Comparison of ENCODE assay signal across 8 mouse cellular contexts in the genomic region with DNA sequence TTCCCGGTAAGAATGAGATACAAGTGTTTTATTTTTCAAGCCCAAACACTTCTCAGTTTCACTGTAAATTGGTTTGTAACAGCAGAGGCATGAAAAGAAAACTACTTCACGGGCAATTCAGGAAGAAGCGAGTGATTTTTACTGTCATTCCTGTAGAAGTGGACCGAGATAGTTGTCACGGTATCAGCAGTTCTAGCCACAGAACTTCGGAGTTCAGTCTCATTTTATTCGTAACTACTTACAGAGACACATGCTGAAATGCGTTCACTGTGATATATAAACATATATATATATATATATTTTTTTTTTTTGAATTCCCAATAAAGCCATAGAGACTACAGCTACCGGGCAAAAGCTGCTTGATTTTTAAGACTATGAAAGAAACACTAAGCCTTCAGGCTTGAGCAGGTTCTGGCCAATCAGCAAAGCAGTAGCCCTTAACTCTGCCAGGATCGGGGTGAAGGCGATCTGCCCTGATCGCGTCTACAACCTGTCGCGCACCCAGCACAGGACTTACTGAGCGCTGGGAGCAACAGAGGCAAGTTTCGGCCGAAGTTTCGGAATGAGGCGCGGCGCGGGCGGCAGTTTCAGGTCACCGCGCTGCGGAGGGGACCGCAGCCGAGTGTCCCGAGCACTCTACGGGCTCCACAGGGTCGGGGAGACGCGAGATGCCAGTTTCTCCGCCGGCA. TPM values are rescaled to one million over a fixed set of nuclear protein-coding genes. Genes with fewer than 3 reads are reported as not detected.
DNase-seq lines count a peak whose midpoint lies in the region; ATAC-seq and TF ChIP-seq lines count a peak whose summit lies in the region.

No protein-coding gene starts in this region.

- H3K27ac ChIP-seq in MEL (ENCODE audit: control insufficient read depth, low read depth, low read length): peak overlapping the region; percentile 70
- H3K27ac ChIP-seq in limb, embryonic 14.5 days (replicated peaks; ENCODE audit: low read depth, low read length): peak overlapping the region; percentile 94
- H3K27ac ChIP-seq in neural tube, embryonic 15.5 days (replicated peaks): peak overlapping the region; percentile 95

- H3K27me3 ChIP-seq in MEL (ENCODE audit: control insufficient read depth in 1 of 2, insufficient read depth in 2 of 2, low read length in 2 of 2): no peaks in the 10 kb centered on the region
- no peaks in the 10 kb centered on the region for H3K27me3 ChIP-seq in limb, embryonic 14.5 days (ENCODE audit: control insufficient read depth, insufficient read depth, low read length)
- peaks cover 5% of the 10 kb centered on the region; the same call in 1 of the 2 replicates for H3K27me3 ChIP-seq in neural tube, embryonic 15.5 days (replicated peaks)

- under 1% methylated on average over 36 of the region's 36 CpGs for WGBS in limb, embryonic 14.5 days
- under 1% methylated on average over 36 of the region's 36 CpGs for WGBS in neural tube, embryonic 15.5 days

- peaks cover 26% of the 10 kb centered on the region for H3K79me2 ChIP-seq in MEL (ENCODE audit: control insufficient read depth, insufficient read depth, low read length, poor library complexity)

- TF ChIP-seq CTCF in MEL (IDR thresholded peaks at IDR 0.05 in 2 of 3, conservative IDR thresholded peaks at IDR 0.05 in 1 of 3; ENCODE audit: control insufficient read depth in 1 of 3, insufficient read depth in 1 of 3, low read depth in 2 of 3, low read length in 3 of 3, poor library complexity in 1 of 3, severe bottlenecking in 1 of 3): no peak

- H3K36me3 ChIP-seq in MEL (ENCODE audit: control insufficient read depth in 1 of 2, insufficient read depth in 2 of 2, low read length in 2 of 2): peaks cover 0 to 24% of the 10 kb centered on the region in 2 experiments; a peak in 2 of 4 replicates
- H3K36me3 ChIP-seq in limb, embryonic 14.5 days (ENCODE audit: control insufficient read depth, insufficient read depth, low read length): no peaks in the 10 kb centered on the region
- H3K36me3 ChIP-seq in neural tube, embryonic 15.5 days: no peaks in the 10 kb centered on the region

- H3K9me3 ChIP-seq in MEL (replicated peaks; ENCODE audit: insufficient read depth, low read length): no peaks in the 10 kb centered on the region
- H3K9me3 ChIP-seq in limb, embryonic 14.5 days (ENCODE audit: control insufficient read depth, low read length): no peaks in the 10 kb centered on the region
- H3K9me3 ChIP-seq in neural tube, embryonic 15.5 days (replicated peaks): no peaks in the 10 kb centered on the region

- TF ChIP-seq RAD21 in MEL (IDR thresholded peaks at IDR 0.05; ENCODE audit: low read depth, low read length): no peak

- TF ChIP-seq POLR2A in MEL (IDR thresholded peaks at IDR 0.05; ENCODE audit: control insufficient read depth in 1 of 2, insufficient read depth in 1 of 2, low read depth in 1 of 2, low read length in 2 of 2, poor library complexity in 1 of 2): no peak
- no peak for TF ChIP-seq POLR2A in limb, embryonic 14.5 days (IDR thresholded peaks at IDR 0.05; ENCODE audit: borderline replicate concordance, extremely low read depth, insufficient read depth, insufficient read length)

- H3K4me3 ChIP-seq in MEL (ENCODE audit: control insufficient read depth in 1 of 2, insufficient read depth in 1 of 2, low read depth in 2 of 2, low read length in 2 of 2): peak overlapping the region; percentile 97 to 98
- H3K4me3 ChIP-seq in limb, embryonic 14.5 days (replicated peaks; ENCODE audit: low read length): peak overlapping the region; percentile 93
- peak overlapping the region; percentile 94 for H3K4me3 ChIP-seq in neural tube, embryonic 15.5 days (replicated peaks)

- peak overlapping the region; percentile 60 for H3K4me2 ChIP-seq in limb, embryonic 14.5 days (replicated peaks; ENCODE audit: low read depth, low read length, severe bottlenecking)
- peak overlapping the region; percentile 80 for H3K4me2 ChIP-seq in neural tube, embryonic 15.5 days

- H3K9ac ChIP-seq in MEL (ENCODE audit: control insufficient read depth, low read depth, low read length, poor library complexity, severe bottlenecking): peak overlapping the region; percentile 99
- peak overlapping the region; percentile 94 for H3K9ac ChIP-seq in limb, embryonic 14.5 days (ENCODE audit: low read depth, low read length, severe bottlenecking)
- peak overlapping the region; percentile 90 for H3K9ac ChIP-seq in neural tube, embryonic 15.5 days (replicated peaks)

- peak; percentile 67 for DNase-seq in kidney, adult 9 months
- no peak for DNase-seq in kidney, postnatal 14 days
- peak; percentile 82 for DNase-seq in MEL (ENCODE audit: low read depth, low spot score)
- DNase-seq in limb, embryonic 14.5 days (ENCODE audit: low spot score): peak; percentile 43
- no peak for DNase-seq in adrenal gland, postnatal 36 days
- no peak for DNase-seq in spleen, adult 18-20 months

- peaks cover 5 to 12% of the 10 kb centered on the region in 2 experiments for H3K4me1 ChIP-seq in MEL (ENCODE audit: control insufficient read depth in 1 of 2, insufficient read depth in 2 of 2, low read length in 2 of 2)
- peaks cover 7% of the 10 kb centered on the region for H3K4me1 ChIP-seq in limb, embryonic 14.5 days (ENCODE audit: control insufficient read depth, insufficient read depth, low read length)
- peaks cover 22% of the 10 kb centered on the region for H3K4me1 ChIP-seq in neural tube, embryonic 15.5 days

- no peak for TF ChIP-seq EP300 in MEL (IDR thresholded peaks at IDR 0.05; ENCODE audit: low read depth in 1 of 2, low read length in 2 of 2)

- peak; percentile 59 for ATAC-seq in erythroblast, adult 5-6 weeks (replicated peaks; ENCODE audit: low FRiP score, poor library complexity, severe bottlenecking)
- peak; percentile 73 for ATAC-seq in limb, embryonic 14.5 days (ENCODE audit: low FRiP score, low read depth)
- ATAC-seq in neural tube, embryonic 15.5 days (ENCODE audit: low FRiP score): peak; percentile 73

TF ChIP-seq in MEL, 35 proteins besides CTCF, POLR2A, EP300 and RAD21:
- 0 out of 2 replicates have a peak, but pooled peaks have one; percentile 14 for TF ChIP-seq TBP (IDR thresholded peaks at IDR 0.05; ENCODE audit: low read depth, low read length)
- TF ChIP-seq KAT2A (conservative IDR thresholded peaks at IDR 0.05; ENCODE audit: low read depth, low read length): no peak
- TF ChIP-seq SMC3 (IDR thresholded peaks at IDR 0.05; ENCODE audit: low read depth, low read length): no peak
- TF ChIP-seq GABPA (IDR thresholded peaks at IDR 0.05; ENCODE audit: low read depth, low read length): no peak

RNA-seq across cellular contexts. Expression of gene Snx13, which starts 0.5 kb away (rescaled TPM):
- total RNA-seq in MEL (2012; rRNA removed): 5.3 and 6.2 TPM in 2 replicates
- polyA plus RNA-seq in MEL (2012; ENCODE audit: insufficient read depth in 1 of 2, insufficient read length in 2 of 2, low read depth in 1 of 2, low replicate concordance in 2 of 2, missing spikeins in 1 of 2): 1 to 10 TPM in 1 of 2 experiments, not detected in 1; 7.6 TPM
- 9.4 and 18.6 TPM in 2 replicates for total RNA-seq in erythroblast, adult 5-6 weeks (2015; ENCODE audit: low replicate concordance)
- 15.5 and 17.1 TPM in 2 replicates for total RNA-seq in erythroblast, adult 5-6 weeks (2017; ENCODE audit: low replicate concordance)
- 9.9 and 10.6 TPM in 2 replicates for polyA plus RNA-seq in limb, embryonic 14.5 days (2012; rRNA removed)
- 25.4 and 28.0 TPM in 2 replicates for polyA plus RNA-seq in limb, embryonic 14.5 days (2014; fragmentation: Nextera tagmentation; extraction: Ambion mirVana)
- 26.5 and 29.8 TPM in 2 replicates for polyA plus RNA-seq in neural tube, embryonic 15.5 days (2015; fragmentation: Nextera tagmentation; extraction: Ambion mirVana)
- 10 to 100 TPM; 37.1 to 48.9 TPM for total RNA-seq in adrenal gland, postnatal 36 days (2021)

Comparison
In these comparisons a context has a peak if more than half of its experiments do, and no peak if none do; other contexts are left out.
1. DNase-seq: peak in kidney, adult 9 months (single experiment), MEL (single experiment) and limb, embryonic 14.5 days (single experiment); none in kidney, postnatal 14 days (single experiment), adrenal gland, postnatal 36 days (0 of 2) and spleen, adult 18-20 months (0 of 2).
2. Peak in every context shown above with its lines, with median percentiles within 50 percentile points of each other: H3K27ac ChIP-seq, H3K4me3 ChIP-seq, H3K9ac ChIP-seq and ATAC-seq.